Mouse (Mus musculus) forebrain, embryonic 14.5 days (tissue): ENCODE results near the gene Phactr4. TPM values are rescaled to one million over a fixed set of nuclear protein-coding genes. Genes with fewer than 3 reads are reported as not detected.

Experiments used
- ATAC-seq: fragments of 200-750 bp; cut with Nextera tagmentation; 2 replicates; pipeline ENCODE4 v1.8.0; 2017; ENCODE audit warnings: mild to moderate bottlenecking, moderate library complexity
- DNase-seq: peaks from one replicate; pipeline ENCODE4 v3.0.0-alpha.2; 2015; ENCODE audit warnings: low spot score
- H3K27ac ChIP-seq: fragments of 300-500 bp; sonication (generic); 2 replicates; pipeline ENCODE4 v1.5.1; 2014; ENCODE audit warnings: low read depth, mild to moderate bottlenecking, control low read depth, low read length, moderate library complexity
- H3K27me3 ChIP-seq: fragments of 300-500 bp; sonication (generic); replicated peaks from 2 replicates; pipeline ENCODE4 v1.6.1; 2014; ENCODE audit warnings: low read length, control low read depth, mixed read lengths; ENCODE audit not compliant: control insufficient read depth, insufficient read depth
- H3K36me3 ChIP-seq: fragments of 300-500 bp; sonication (generic); 2 replicates; pipeline ENCODE4 v1.6.1; 2014; ENCODE audit warnings: low read length, control low read depth; ENCODE audit not compliant: control insufficient read depth, insufficient read depth
- H3K4me1 ChIP-seq: fragments of 300-500 bp; sonication (generic); 2 replicates; pipeline ENCODE4 v1.6.1; 2014; ENCODE audit warnings: antibody characterized with exemption, low read length, control low read depth; ENCODE audit not compliant: control insufficient read depth, insufficient read depth
- H3K4me2 ChIP-seq: fragments of 300-500 bp; sonication (generic); 2 replicates; pipeline ENCODE4 v1.6.1; 2014; ENCODE audit warnings: mild to moderate bottlenecking, control low read depth, low read length
- H3K4me3 ChIP-seq: fragments of 300-500 bp; sonication (generic); 2 replicates; pipeline ENCODE4 v1.5.1; 2014; ENCODE audit warnings: low read depth, low read length, control low read depth
- H3K9ac ChIP-seq: fragments of 300-500 bp; sonication (generic); 2 replicates; pipeline ENCODE4 v1.6.1; 2014; ENCODE audit warnings: mild to moderate bottlenecking, low read length, control low read depth, moderate library complexity
- H3K9me3 ChIP-seq: fragments of 300-500 bp; sonication (generic); replicated peaks from 2 replicates; pipeline ENCODE4 v1.6.1; 2016; ENCODE audit warnings: low read length, control low read depth, mixed read lengths; ENCODE audit not compliant: control insufficient read depth
- WGBS: fragments of 180-500 bp; shearing (Covaris S2); extraction: QIAGEN DNeasy Blood & Tissue Kit; methylation state at CpG from one replicate; pipeline ENCODE4 v1.1.7; 2014; 5-methylcytosine and 5-hydroxymethylcytosine counted together
- polyA plus RNA-seq: library from polyadenylated mRNA; unstranded; fragments of >200 nt; fragmentation: Nextera tagmentation; extraction: Ambion mirVana; gene quantifications from 2 replicates; pipeline ENCODE4 v1.2.1, GENCODE M21; 2014

The Phactr4 gene
- polyA plus RNA-seq, 1 experiment from 2014 or later: 11.8 TPM

DNA sequence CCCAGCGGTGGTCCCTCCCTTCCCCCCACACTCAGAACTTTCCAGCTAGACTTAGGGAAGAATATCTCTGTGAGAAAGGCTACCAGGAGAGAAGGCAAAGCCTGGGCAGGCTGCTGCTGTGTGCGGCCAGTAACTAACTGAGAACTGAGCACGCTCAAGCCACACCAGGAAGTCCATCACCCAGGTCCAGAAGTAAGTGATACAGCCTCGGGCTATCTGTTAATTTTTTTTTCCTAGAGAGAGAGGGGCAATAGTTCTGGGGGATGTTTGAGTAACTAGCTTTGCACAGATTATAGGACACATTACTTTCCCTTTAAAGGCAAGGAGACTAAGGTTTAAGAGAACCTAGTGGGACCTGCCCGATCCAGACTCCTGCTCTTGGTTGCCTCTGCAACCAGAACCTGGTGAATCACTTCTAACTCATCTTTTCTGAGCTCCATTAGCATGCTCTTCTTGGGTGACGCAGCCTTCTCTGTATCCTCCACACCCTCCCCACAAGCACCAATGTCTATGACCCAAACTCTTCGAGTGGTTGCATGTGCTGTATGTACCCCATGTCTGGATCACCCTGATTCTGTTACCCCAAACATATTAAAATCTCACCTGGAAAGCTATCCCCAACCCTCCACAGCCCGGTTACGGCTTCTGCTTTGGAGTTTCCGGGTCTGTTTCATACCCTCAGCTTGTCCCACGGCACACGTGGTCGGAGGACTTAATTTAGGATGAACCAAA lies 77.7 kb downstream of the Phactr4 start:
- peaks cover 10% of the 10 kb centered on the region; the same call in 1 of the 2 replicates for H3K4me1 ChIP-seq
- 7% methylated on average over 13 of the region's 13 CpGs for WGBS
- peak overlapping the region; percentile 93 for H3K4me2 ChIP-seq
- ATAC-seq (0 out of 2 replicates have a peak, but pooled peaks have one; percentile 11), DNase-seq (no peak)
- H3K4me3 ChIP-seq: peak overlapping the region; percentile 78
- H3K36me3 ChIP-seq: 0 out of 2 replicates have a peak, but pooled peaks cover under 1% of the 10 kb centered on the region
- H3K27me3 ChIP-seq: no peaks in the 10 kb centered on the region
- H3K9me3 ChIP-seq: no peaks in the 10 kb centered on the region
- no peak overlapping the region for H3K27ac ChIP-seq
- peak overlapping the region; percentile 80 for H3K9ac ChIP-seq

DNA sequence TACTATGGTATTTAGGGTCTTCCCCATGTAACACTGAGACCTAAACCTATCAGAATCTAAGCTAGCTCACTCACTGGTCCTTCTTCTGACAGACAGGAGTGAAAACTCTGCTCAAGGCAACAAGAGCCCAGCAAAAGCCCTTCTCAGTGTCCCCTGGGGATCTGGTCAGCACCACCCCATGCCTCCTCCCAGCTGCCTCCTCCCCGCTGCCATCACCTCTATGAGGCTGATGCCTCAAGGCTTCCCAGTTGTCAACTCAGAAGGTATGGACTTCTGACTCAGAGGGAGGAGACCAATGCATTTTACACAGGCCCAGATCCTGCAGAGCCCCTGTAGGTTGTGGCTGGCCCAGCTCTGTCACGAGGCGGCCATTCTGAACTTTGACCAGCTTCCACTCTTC lies 80.8 kb downstream of the Phactr4 start:
- peaks cover 29% of the 10 kb centered on the region for H3K36me3 ChIP-seq
- H3K27ac ChIP-seq: no peak overlapping the region
- DNase-seq (no peak), ATAC-seq (no peak)
- WGBS: 90% methylated on average over 3 of the region's 3 CpGs
- H3K27me3 ChIP-seq: no peaks in the 10 kb centered on the region
- H3K4me3 ChIP-seq: no peak overlapping the region
- H3K9ac ChIP-seq: no peak overlapping the region
- no peak overlapping the region for H3K4me2 ChIP-seq
- H3K4me1 ChIP-seq: peaks cover 10% of the 10 kb centered on the region; the same call in 1 of the 2 replicates
- no peaks in the 10 kb centered on the region for H3K9me3 ChIP-seq

DNA sequence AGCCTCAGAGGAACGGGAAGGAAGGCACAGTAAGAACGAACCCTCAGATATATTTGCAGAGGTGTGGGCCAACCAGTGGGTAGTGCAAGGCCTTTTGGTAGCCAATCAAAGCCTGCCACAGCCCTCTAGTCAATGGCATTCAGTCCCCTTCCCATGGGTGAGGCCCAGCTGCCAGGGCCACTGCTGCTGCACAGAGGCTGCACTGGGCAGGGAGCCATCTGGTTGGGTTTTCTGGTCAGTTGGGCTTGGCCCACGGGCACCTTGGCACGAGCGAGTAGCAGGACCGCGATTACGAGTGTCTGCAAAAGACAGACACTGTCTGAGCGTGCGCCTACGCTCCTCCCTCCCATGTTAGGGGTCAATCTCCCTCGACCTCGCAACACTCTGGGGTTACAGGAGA lies 83.3 kb downstream of the Phactr4 start:
- H3K36me3 ChIP-seq: peaks cover 50% of the 10 kb centered on the region
- DNase-seq (no peak), ATAC-seq (no peak)
- H3K9me3 ChIP-seq: no peaks in the 10 kb centered on the region
- H3K4me3 ChIP-seq: no peak overlapping the region
- no peak overlapping the region for H3K4me2 ChIP-seq
- H3K4me1 ChIP-seq: no peaks in the 10 kb centered on the region
- H3K27ac ChIP-seq: no peak overlapping the region
- no peaks in the 10 kb centered on the region for H3K27me3 ChIP-seq
- H3K9ac ChIP-seq: no peak overlapping the region
- WGBS: 95% methylated on average over 13 of the region's 13 CpGs

DNA sequence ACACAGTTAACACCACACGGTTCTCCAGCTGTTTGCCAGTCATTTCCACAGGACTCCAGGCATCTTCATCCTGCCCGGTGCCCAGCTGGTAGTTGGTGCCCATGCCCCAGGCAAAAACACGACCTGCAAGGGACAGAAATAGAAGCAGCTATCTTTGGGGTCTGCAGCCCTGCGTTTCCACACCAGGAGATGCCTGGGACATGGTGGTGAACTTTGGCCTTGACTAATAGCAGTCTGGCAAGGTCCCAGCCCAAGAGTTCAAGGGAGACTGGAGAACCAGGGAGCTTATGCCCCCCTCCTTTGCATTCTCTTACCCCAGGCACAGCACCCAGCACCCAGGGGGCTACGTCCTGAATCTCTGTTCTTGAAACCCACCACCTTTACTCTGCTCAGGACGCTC lies 89.4 kb downstream of the Phactr4 start:
- no peak overlapping the region for H3K4me3 ChIP-seq
- DNase-seq (no peak), ATAC-seq (no peak)
- H3K36me3 ChIP-seq: peaks cover 54% of the 10 kb centered on the region
- H3K9me3 ChIP-seq: no peaks in the 10 kb centered on the region
- H3K4me2 ChIP-seq: no peak overlapping the region
- peaks cover 10% of the 10 kb centered on the region for H3K4me1 ChIP-seq
- H3K27me3 ChIP-seq: no peaks in the 10 kb centered on the region
- 86% methylated on average over 6 of the region's 6 CpGs for WGBS
- no peak overlapping the region for H3K9ac ChIP-seq
- no peak overlapping the region for H3K27ac ChIP-seq

DNA sequence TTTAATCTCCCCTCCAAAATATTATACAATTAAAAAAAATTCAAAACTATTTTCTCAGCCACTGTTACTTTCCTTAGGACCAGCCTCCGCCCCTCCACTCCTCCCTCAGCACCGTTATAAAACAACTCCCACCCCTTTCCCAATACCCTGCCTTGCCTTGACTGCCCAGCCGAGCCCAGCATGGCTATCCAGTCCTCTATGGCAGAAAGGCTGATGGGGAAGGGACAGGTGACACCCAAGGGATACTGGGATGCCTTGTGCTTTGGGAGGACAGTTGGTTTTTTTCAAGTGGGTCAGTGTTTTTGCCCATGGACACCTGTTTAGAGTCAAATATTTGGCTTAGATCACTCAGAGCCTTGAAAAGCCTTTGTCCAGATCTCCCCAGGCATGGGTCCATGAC lies 90.3 kb downstream of the Phactr4 start:
- no peaks in the 10 kb centered on the region for H3K27me3 ChIP-seq
- DNase-seq: no peak
- no peaks in the 10 kb centered on the region for H3K9me3 ChIP-seq
- H3K4me1 ChIP-seq: peaks cover 10% of the 10 kb centered on the region
- H3K4me2 ChIP-seq: no peak overlapping the region
- no peak for ATAC-seq
- no peak overlapping the region for H3K27ac ChIP-seq
- H3K36me3 ChIP-seq: peaks cover 45% of the 10 kb centered on the region
- H3K9ac ChIP-seq: no peak overlapping the region
- WGBS: 81% methylated on average over 3 of the region's 3 CpGs
- no peak overlapping the region for H3K4me3 ChIP-seq

DNA sequence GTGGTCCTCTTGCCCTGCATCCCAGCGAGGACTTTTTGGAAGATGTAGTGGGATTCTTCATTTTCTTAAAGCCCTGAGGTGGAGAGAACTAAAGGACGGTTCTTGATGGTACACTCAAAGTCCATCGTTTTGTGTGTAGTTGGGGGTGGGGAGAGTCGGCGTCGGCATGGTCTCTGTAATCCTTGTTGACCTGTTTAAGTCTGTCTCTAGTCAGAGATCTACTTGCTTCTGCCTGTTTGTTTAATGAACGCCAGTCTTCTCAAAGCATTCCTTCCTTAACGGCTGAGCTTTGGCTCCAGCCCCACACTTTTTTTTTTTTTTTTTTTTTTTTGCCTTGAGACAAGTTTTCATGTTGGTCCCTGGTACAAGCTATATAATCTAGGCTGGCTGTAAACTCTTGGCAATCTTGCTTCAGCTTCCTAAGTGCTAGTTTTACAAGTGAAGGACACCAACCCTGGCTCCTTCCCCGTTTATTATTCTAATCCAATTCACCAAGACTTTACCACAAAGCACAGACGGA lies 92.4 kb downstream of the Phactr4 start:
- DNase-seq (no peak), ATAC-seq (0 out of 2 replicates have a peak, but pooled peaks have one; percentile 8)
- peak overlapping the region; percentile 77 for H3K4me3 ChIP-seq
- peaks cover 10% of the 10 kb centered on the region for H3K4me1 ChIP-seq
- no peaks in the 10 kb centered on the region for H3K27me3 ChIP-seq
- H3K9me3 ChIP-seq: no peaks in the 10 kb centered on the region
- WGBS: 9% methylated on average over 10 of the region's 10 CpGs
- H3K27ac ChIP-seq: no peak overlapping the region; the same call in 1 of the 2 replicates
- peak overlapping the region; percentile 90 for H3K9ac ChIP-seq
- peak overlapping the region; percentile 86 for H3K4me2 ChIP-seq
- H3K36me3 ChIP-seq: peaks cover 43% of the 10 kb centered on the region

DNA sequence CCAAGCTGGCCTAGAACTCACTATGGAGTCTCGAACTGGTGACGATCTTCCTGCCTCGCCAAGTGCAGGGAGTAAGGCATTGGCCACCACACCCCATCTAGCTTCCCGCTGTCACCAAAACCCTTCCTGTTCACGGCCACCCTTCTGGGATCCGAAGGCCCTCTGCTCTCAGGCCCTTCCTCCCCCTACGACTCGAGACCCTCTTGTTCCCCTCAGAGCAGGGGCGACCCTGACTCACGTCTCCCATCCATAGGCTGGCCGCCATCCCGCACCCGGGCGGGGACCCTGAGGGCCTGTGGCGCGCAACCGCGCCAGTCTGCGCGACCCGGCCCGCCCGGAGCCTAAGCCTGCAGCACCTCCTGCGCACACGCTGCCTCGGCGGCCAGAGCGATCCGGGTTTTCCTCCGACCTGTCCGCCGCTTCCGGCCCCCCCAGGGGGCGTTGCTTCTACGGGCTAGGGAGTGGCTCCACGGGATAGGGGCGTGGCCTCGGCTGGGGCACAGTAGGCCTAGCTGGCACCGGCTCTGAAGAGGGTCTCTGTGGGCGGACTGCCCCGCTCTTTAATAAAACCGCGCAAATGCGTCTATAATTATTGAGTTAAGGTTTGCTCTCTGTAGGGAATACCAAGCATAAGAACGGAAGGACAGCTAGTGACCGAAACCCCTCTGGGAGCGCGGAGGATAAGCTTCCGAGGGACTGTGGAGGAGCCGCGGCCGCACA lies 93.0 kb downstream of the Phactr4 start, which contains the start of gene Trnau1ap:
Gene Trnau1ap (minus strand): TSS at position 424 of the 720 bp plus-strand sequence.
- DNase-seq (peak; percentile 95), ATAC-seq (peak; percentile 98)
- peaks cover 42% of the 10 kb centered on the region for H3K36me3 ChIP-seq
- H3K9ac ChIP-seq: peak within 1 kb of the TSS; percentile 90
- H3K9me3 ChIP-seq: no peaks in the 10 kb centered on the region
- peaks cover 10% of the 10 kb centered on the region for H3K4me1 ChIP-seq
- H3K4me2 ChIP-seq: peak within 1 kb of the TSS; percentile 86
- H3K27me3 ChIP-seq: no peaks in the 10 kb centered on the region
- under 1% methylated on average over 52 of the region's 52 CpGs for WGBS
- peak within 1 kb of the TSS; percentile 77 for H3K4me3 ChIP-seq
- peak within 1 kb of the TSS; percentile 71 for H3K27ac ChIP-seq

DNA sequence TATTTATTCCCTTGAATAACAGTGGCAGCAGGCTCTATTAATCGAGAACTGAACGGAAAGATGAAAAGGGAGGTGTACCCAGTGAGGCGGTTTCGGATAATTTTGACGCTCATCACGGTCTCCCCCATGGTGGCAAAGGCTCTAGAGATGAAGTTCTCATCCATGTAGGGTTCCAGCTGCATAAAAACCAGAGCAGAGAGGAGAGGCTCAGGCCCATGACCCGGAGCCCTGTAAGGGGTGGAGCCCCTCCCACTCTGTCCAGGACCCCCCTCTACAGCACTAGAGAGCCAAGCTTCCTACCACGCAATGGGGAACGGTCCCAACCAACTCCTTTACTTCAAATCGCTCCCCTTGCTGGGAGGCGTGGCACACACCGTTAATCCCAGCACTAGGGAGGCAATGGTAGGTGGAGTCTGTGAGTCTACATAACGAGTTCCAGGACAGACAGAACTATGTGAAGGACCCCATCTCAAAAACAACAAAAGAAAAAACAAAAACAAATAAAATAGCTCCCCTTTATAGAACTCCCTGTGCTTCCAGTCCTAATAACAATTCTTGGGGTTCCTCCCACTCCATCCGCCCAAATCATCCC lies 93.8 kb downstream of the Phactr4 start:
- Histone ChIP-seq H3K4me1 (peaks cover 10% of the 10 kb centered on the region), H3K4me3 (peak overlapping the region; percentile 77), H3K9me3 (no peaks in the 10 kb centered on the region), H3K36me3 (peaks cover 41% of the 10 kb centered on the region), H3K27ac (peak overlapping the region; percentile 71; the same call in 1 of the 2 replicates), H3K27me3 (no peaks in the 10 kb centered on the region), H3K9ac (peak overlapping the region; percentile 90), H3K4me2 (peak overlapping the region; percentile 86)
- no peak for DNase-seq
- ATAC-seq: no peak
- 43% methylated on average over 14 of the region's 14 CpGs for WGBS
